Mouse (Mus musculus): ENCODE results near the gene Scn2b.

GRCm38 (mm10) chr9:45167903-45168302, 50.3 kb downstream of the Scn2b start:
- TF ChIP-seq CTCF (conservative IDR thresholded peaks at IDR 0.05; ENCODE audit: low read length) (no peak), POU5F1 (IDR thresholded peaks at IDR 0.05; ENCODE audit: borderline replicate concordance, low read length) (no peak), NANOG (IDR thresholded peaks at IDR 0.05; ENCODE audit: borderline replicate concordance, low read length) (no peak)

All from E14TG2a.4 (cell line).